Mouse (Mus musculus) midbrain, postnatal 0 days (tissue): Measurements from ENCODE around the gene Kcnj4. TPM values are rescaled to one million over a fixed set of nuclear protein-coding genes. Genes with fewer than 3 reads are reported as not detected.
"Not testable (repeated sequence)": the region's sequence is repeated elsewhere in the genome, so short reads cannot be mapped to it uniquely, and the experiment has no call there.

Experiments used
- ATAC-seq: fragments of 200-750 bp; cut with Nextera tagmentation; 2 replicates; pipeline ENCODE4 v1.8.0; 2017; ENCODE audit warnings: moderate number of reproducible peaks, mild to moderate bottlenecking, moderate TSS enrichment, moderate library complexity; ENCODE audit not compliant: low FRiP score
- DNase-seq: peaks from one replicate; pipeline ENCODE4 v3.0.0-alpha.2; 2015; ENCODE audit warnings: low spot score
- H3K27ac ChIP-seq: fragments of 300-500 bp; sonication (generic); 2 replicates; pipeline ENCODE4 v1.5.1; 2014; ENCODE audit warnings: low read depth, mild to moderate bottlenecking, low read length, mixed read lengths
- H3K27me3 ChIP-seq: fragments of 300-500 bp; sonication (generic); 2 replicates; pipeline ENCODE4 v1.6.1; 2014; ENCODE audit warnings: low read length, control low read depth, mixed read lengths; ENCODE audit not compliant: insufficient read depth
- H3K36me3 ChIP-seq: fragments of 300-500 bp; sonication (generic); 2 replicates; pipeline ENCODE4 v1.6.1; 2014; ENCODE audit warnings: low read length, control low read depth, mixed read lengths; ENCODE audit not compliant: insufficient read depth
- H3K4me1 ChIP-seq: fragments of 300-500 bp; sonication (generic); 2 replicates; pipeline ENCODE4 v1.6.1; 2014; ENCODE audit warnings: mild to moderate bottlenecking, control low read depth, antibody characterized with exemption, low read length, mixed read lengths; ENCODE audit not compliant: insufficient read depth
- H3K4me2 ChIP-seq: fragments of 300-500 bp; sonication (generic); 2 replicates; pipeline ENCODE4 v1.6.1; 2014; ENCODE audit warnings: low read depth, mild to moderate bottlenecking, low read length, mixed read lengths; ENCODE audit not compliant: poor library complexity, severe bottlenecking
- H3K4me3 ChIP-seq: fragments of 300-500 bp; sonication (generic); 2 replicates; pipeline ENCODE4 v1.5.1; 2014; ENCODE audit warnings: low read depth, mild to moderate bottlenecking, low read length, moderate library complexity
- H3K9ac ChIP-seq: fragments of 300-500 bp; sonication (generic); replicated peaks from 2 replicates; pipeline ENCODE4 v1.6.1; 2014; ENCODE audit warnings: mild to moderate bottlenecking, low read length, moderate library complexity, mixed read lengths; ENCODE audit not compliant: poor library complexity, severe bottlenecking
- H3K9me3 ChIP-seq: fragments of 300-500 bp; sonication (generic); 2 replicates; pipeline ENCODE4 v1.6.1; 2016; ENCODE audit warnings: low read length, control low read depth
- CTCF ChIP-seq: IDR thresholded peaks from 2 replicates; pipeline ENCODE4 v1.5.1; 2016; ENCODE audit warnings: antibody characterized with exemption, mild to moderate bottlenecking
- WGBS: fragments of 180-500 bp; shearing (Covaris S2); extraction: QIAGEN DNeasy Blood & Tissue Kit; methylation state at CpG from one replicate; pipeline ENCODE4 v1.1.7; 2014; 5-methylcytosine and 5-hydroxymethylcytosine counted together
- polyA plus RNA-seq: library from polyadenylated mRNA; unstranded; fragments of >200 nt; fragmentation: Nextera tagmentation; extraction: Ambion mirVana; gene quantifications from 2 replicates; pipeline ENCODE4 v1.2.1, GENCODE M21; 2015
- total RNA-seq: library from RNA; depleted of rRNA; stranded (reverse); fragments of >200 nt; gene quantifications from 2 replicates; pipeline ENCODE4 v1.2.3, GENCODE M21; 2014

Gene Kcnj4
- total and polyA plus RNA-seq, 2 experiments from 2014 or later, result 0.11 to 2.2 TPM

DNA sequence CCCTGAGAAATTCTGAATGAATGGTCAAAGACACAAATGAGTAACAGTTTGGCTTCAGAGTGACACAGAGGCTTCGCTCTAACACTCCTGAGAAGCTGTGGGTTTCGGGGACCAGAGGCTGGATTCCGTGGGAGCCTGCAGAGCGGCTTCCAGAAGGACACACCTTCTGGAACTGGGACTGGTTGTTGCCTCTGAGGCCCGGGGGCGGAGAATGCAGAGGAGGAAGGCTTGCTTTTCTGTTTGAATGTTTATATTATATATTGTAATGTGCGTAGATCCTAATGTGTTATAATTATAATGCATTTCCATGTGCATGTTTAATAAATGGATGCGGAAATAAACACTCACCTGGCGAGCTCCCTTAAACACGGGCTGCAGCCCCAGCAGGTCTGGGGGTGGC lies 33.9 kb downstream of the Kcnj4 start:
- DNase-seq, result no peak
- Histone ChIP-seq H3K4me2 (peak overlapping the region; percentile 31), H3K4me1 (no peaks in the 10 kb centered on the region), H3K27ac (no peak overlapping the region), H3K36me3 (no peaks in the 10 kb centered on the region), H3K9me3 (no peaks in the 10 kb centered on the region), H3K4me3 (peak overlapping the region; percentile 22; the same call in 1 of the 2 replicates), H3K27me3 (no peaks in the 10 kb centered on the region), H3K9ac (no peak overlapping the region)
- 54% methylated on average over 10 of the region's 10 CpGs for WGBS
- ATAC-seq, result no peak
- TF ChIP-seq CTCF, result no peak

DNA sequence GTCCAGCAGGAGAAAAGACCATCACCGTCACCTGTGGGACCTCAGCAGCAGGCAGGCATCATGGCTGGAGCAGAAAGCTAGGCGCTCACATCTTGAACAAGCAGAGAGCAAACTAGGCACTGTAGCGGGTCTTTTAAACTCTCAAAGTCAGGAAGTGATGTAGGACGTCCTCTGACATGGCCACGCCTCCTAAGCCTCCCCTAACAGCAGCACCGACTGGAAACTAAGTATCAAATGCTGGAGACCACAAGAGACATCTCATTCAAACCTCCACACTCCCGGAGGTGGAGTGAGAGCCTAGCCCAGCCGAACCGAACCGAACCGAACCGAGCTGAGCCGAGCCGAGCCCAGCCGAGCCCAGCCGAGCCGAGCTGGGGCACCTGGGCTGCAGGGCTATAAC lies 34.5 kb downstream of the Kcnj4 start:
- ATAC-seq, result no peak
- WGBS, result 32% methylated on average over 17 of the region's 17 CpGs
- no peaks in the 10 kb centered on the region for H3K27me3 ChIP-seq
- no peak for DNase-seq
- H3K27ac ChIP-seq, result no peak overlapping the region
- no peak overlapping the region for H3K9ac ChIP-seq
- no peak for TF ChIP-seq CTCF
- H3K9me3 ChIP-seq, result no peaks in the 10 kb centered on the region
- H3K4me3 ChIP-seq, result peak overlapping the region; percentile 22; the same call in 1 of the 2 replicates
- H3K4me2 ChIP-seq, result peak overlapping the region; percentile 31
- no peaks in the 10 kb centered on the region for H3K36me3 ChIP-seq
- H3K4me1 ChIP-seq, result no peaks in the 10 kb centered on the region

- no peak for ATAC-seq
These were observed 35.5 kb downstream of the Kcnj4 start for GRCm38 (mm10) chr15:79469577-79469976.

GRCm38 (mm10) chr15:79466601-79467286 lies 38.3 kb downstream of the Kcnj4 start:
- Histone ChIP-seq H3K9me3 (no peaks in the 10 kb centered on the region), H3K27ac (no peak overlapping the region), H3K4me3 (no peak overlapping the region), H3K27me3 (0 out of 2 replicates have a peak, but pooled peaks cover 2% of the 10 kb centered on the region), H3K4me1 (no peaks in the 10 kb centered on the region), H3K36me3 (no peaks in the 10 kb centered on the region), H3K9ac (0 out of 2 replicates have a peak overlapping the region, but pooled peaks have one; percentile 8), H3K4me2 (no peak overlapping the region)
- WGBS, result 6% methylated on average over 18 of the region's 18 CpGs
- ATAC-seq (peak; percentile 87), DNase-seq (peak; percentile 81)
- peak; percentile 99 for TF ChIP-seq CTCF

More at GRCm38 (mm10) chr15:79469577-79469976, 35.5 kb downstream of the Kcnj4 start:
- H3K4me3 ChIP-seq, result no peak overlapping the region
- H3K36me3 ChIP-seq, result no peaks in the 10 kb centered on the region
- H3K9me3 ChIP-seq, result no peaks in the 10 kb centered on the region
- 63% methylated on average over 5 of the region's 5 CpGs for WGBS
- H3K27me3 ChIP-seq, result no peaks in the 10 kb centered on the region
- TF ChIP-seq CTCF, result no peak
- H3K27ac ChIP-seq, result no peak overlapping the region
- H3K4me1 ChIP-seq, result no peaks in the 10 kb centered on the region
- no peak overlapping the region for H3K4me2 ChIP-seq
- no peak overlapping the region for H3K9ac ChIP-seq
- no peak for DNase-seq

DNA sequence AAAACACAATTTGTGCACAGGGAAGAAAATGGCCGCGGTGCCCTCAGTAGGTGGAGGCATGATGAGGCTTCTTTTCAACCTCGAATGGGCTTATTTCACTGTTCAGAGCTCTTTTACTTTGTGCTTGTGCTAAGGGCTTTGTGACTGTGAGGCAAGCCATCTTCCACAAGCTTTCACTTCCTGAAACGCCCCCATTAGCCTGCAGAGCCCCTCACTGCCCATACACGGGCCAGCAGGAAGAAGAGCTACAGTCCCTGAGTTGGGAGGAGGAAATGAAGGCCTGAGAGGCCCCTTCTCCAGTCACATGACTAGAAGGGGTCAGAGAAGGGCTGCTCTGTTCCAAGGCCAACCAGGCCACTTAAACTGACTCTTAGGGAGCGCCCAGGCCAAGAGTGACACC lies 48.5 kb downstream of the Kcnj4 start:
- 74% methylated on average over 6 of the region's 6 CpGs for WGBS
- no peak overlapping the region for H3K4me3 ChIP-seq
- DNase-seq, result no peak
- no peaks in the 10 kb centered on the region for H3K9me3 ChIP-seq
- ATAC-seq, result no peak
- H3K27me3 ChIP-seq, result no peaks in the 10 kb centered on the region
- 0 out of 2 replicates have a peak, but pooled peaks cover 6% of the 10 kb centered on the region for H3K4me1 ChIP-seq
- no peak overlapping the region for H3K27ac ChIP-seq
- no peak overlapping the region for H3K4me2 ChIP-seq
- no peak for TF ChIP-seq CTCF
- H3K36me3 ChIP-seq, result no peaks in the 10 kb centered on the region
- H3K9ac ChIP-seq, result no peak overlapping the region

GRCm38 (mm10) chr15:79456104-79456503 lies 48.9 kb downstream of the Kcnj4 start:
- not testable (repeated sequence) for H3K4me2 ChIP-seq, H3K9me3 ChIP-seq, H3K36me3 ChIP-seq, H3K9ac ChIP-seq, DNase-seq, H3K4me3 ChIP-seq, H3K27ac ChIP-seq, H3K27me3 ChIP-seq, ATAC-seq, H3K4me1 ChIP-seq
- WGBS, result 50% methylated on average over 6 of the region's 6 CpGs
